Mouse (Mus musculus) stomach, postnatal 0 days (tissue): Measurements from ENCODE around the gene Lsm2. TPM values are rescaled to one million over a fixed set of nuclear protein-coding genes. Genes with fewer than 3 reads are reported as not detected.
A peak's percentile ranks its signal among the peaks of the same experiment; 100 is the strongest.

Experiments used
- ATAC-seq: fragments of 200-750 bp; cut with Nextera tagmentation; 2 replicates; pipeline ENCODE4 v1.8.0; 2017; ENCODE audit not compliant: low FRiP score, low TSS enrichment
- DNase-seq: peaks from one replicate; pipeline ENCODE4 v3.0.0-alpha.2; 2016; ENCODE audit warnings: low spot score
- H3K27ac ChIP-seq: fragments of 300-500 bp; sonication (generic); replicated peaks from 2 replicates; pipeline ENCODE4 v1.5.1; 2014; ENCODE audit warnings: mild to moderate bottlenecking, control low read depth
- H3K27me3 ChIP-seq: fragments of 300-500 bp; sonication (generic); 2 replicates; pipeline ENCODE4 v1.6.1; 2014; ENCODE audit warnings: low read length; ENCODE audit not compliant: control insufficient read depth, insufficient read depth
- H3K36me3 ChIP-seq: fragments of 300-500 bp; sonication (generic); 2 replicates; pipeline ENCODE4 v1.6.1; 2014; ENCODE audit warnings: low read length, mixed read lengths; ENCODE audit not compliant: control insufficient read depth, insufficient read depth
- H3K4me1 ChIP-seq: fragments of 300-500 bp; sonication (generic); replicated peaks from 2 replicates; pipeline ENCODE4 v1.6.1; 2014; ENCODE audit warnings: antibody characterized with exemption; ENCODE audit not compliant: control insufficient read depth, insufficient read depth
- H3K4me2 ChIP-seq: fragments of 300-500 bp; sonication (generic); replicated peaks from 2 replicates; pipeline ENCODE4 v1.6.1; 2014; ENCODE audit warnings: low read depth, mild to moderate bottlenecking, control low read depth, moderate library complexity
- H3K4me3 ChIP-seq: fragments of 300-500 bp; sonication (generic); 2 replicates; pipeline ENCODE4 v1.5.1; 2014; ENCODE audit warnings: low read depth, low read length, control low read depth
- H3K9ac ChIP-seq: fragments of 300-500 bp; sonication (generic); 2 replicates; pipeline ENCODE4 v1.6.1; 2014; ENCODE audit warnings: mild to moderate bottlenecking, low read length, control low read depth, mixed read lengths
- H3K9me3 ChIP-seq: fragments of 300-500 bp; sonication (generic); 2 replicates; pipeline ENCODE4 v1.6.1; 2016; ENCODE audit warnings: low read length; ENCODE audit not compliant: control insufficient read depth
- CTCF ChIP-seq: IDR thresholded peaks from 2 replicates; pipeline ENCODE4 v1.5.1; 2016; ENCODE audit warnings: antibody characterized with exemption, low read depth, mild to moderate bottlenecking, moderate library complexity
- EP300 ChIP-seq: optimal IDR thresholded peaks from 2 replicates; pipeline ENCODE3; 2016; ENCODE audit warnings: antibody characterized with exemption
- WGBS: fragments of 180-500 bp; shearing (Covaris S2); extraction: QIAGEN DNeasy Blood & Tissue Kit; methylation state at CpG from one replicate; pipeline ENCODE4 v1.1.7; 2014; 5-methylcytosine and 5-hydroxymethylcytosine counted together
- polyA plus RNA-seq: library from polyadenylated mRNA; unstranded; fragments of >200 nt; fragmentation: Nextera tagmentation; extraction: Ambion mirVana; gene quantifications from 2 replicates; pipeline ENCODE4 v1.2.1, GENCODE M21; 2015

Gene Lsm2
- polyA plus RNA-seq, 1 experiment from 2014 or later: 75.1 TPM

DNA sequence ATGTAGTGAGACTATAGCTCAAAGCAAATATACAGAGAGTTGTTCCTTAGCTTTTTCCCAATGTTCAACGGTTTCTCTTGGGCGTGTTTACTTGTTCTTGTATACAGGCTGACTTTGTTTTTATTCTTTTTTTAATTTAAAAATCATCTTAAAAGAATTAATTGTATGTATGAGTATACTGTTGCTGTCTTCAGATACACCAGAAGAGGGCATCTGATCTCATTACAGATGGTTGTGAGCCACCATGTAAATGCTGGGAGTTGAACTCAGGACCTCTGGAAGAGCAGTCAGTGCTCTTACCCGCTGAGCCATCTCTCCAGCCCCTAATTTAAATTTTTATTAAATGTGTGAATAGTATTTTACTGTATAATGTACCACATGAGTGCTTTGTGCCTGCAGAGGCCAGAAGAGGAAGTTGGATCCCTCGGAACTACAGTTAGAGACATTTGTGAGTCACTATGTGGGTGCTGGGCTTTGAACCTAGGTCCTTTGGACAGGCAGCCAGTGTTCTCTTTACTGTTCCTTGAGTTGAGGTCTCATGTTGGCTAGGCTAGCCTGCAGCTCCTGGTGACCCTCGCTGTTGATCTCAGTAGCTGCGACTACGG lies 25.8 kb downstream of the Lsm2 start:
- ATAC-seq: no peak
- Histone ChIP-seq H3K36me3 (peaks cover 34% of the 10 kb centered on the region), H3K4me2 (no peak overlapping the region), H3K27ac (no peak overlapping the region), H3K27me3 (no peaks in the 10 kb centered on the region), H3K9me3 (no peaks in the 10 kb centered on the region), H3K4me3 (no peak overlapping the region), H3K4me1 (peaks cover 4% of the 10 kb centered on the region), H3K9ac (no peak overlapping the region)
- WGBS: 95% methylated on average over 7 of the region's 7 CpGs
- DNase-seq: no peak
- peak; percentile 49 for TF ChIP-seq CTCF
- TF ChIP-seq EP300: no peak

DNA sequence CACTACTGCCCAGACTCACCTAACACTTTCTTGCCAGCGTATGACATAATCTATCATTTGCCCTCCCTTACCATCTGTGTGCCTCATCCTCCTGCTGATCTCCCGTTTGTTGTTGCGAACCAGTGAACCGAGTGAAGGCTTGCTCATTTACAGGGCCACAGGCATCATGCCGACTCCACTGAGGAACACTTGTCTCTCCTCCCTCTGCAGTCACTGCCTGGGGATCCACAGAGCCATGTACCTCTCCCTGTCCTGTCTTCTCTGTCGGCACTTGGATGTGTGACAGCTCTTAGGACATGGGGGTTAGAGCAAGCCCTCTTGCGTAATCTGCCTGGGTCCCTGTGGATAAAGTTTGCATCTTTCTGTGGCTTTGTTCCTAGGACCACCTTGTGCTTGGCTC lies 27.9 kb downstream of the Lsm2 start:
- Histone ChIP-seq H3K9ac (no peak overlapping the region), H3K4me2 (no peak overlapping the region), H3K27me3 (no peaks in the 10 kb centered on the region), H3K9me3 (no peaks in the 10 kb centered on the region), H3K4me3 (no peak overlapping the region), H3K36me3 (peaks cover 49% of the 10 kb centered on the region), H3K4me1 (no peaks in the 10 kb centered on the region), H3K27ac (no peak overlapping the region)
- 88% methylated on average over 7 of the region's 7 CpGs for WGBS
- no peak for ATAC-seq
- no peak for DNase-seq
- TF ChIP-seq EP300: no peak
- no peak for TF ChIP-seq CTCF

DNA sequence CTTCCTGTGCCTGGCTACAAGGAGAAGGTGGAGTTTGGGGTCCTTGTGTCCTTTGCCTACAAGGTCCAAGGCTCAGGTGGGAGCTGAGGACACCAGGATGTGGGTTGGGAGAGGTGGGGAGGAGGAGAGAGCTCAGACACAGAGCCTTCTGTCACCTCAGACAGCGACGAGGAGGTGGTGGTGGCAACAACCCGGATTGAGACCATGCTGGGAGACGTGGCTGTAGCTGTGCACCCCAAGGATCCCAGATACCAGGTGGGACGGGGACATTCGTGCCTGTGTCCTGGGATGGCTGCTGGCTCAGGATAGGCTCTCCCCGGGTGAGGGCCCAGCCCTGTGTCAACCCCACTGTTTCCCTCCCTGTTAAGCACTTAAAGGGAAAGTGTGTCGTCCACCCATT lies 29.8 kb downstream of the Lsm2 start:
- no peaks in the 10 kb centered on the region for H3K27me3 ChIP-seq
- H3K27ac ChIP-seq: no peak overlapping the region
- H3K4me2 ChIP-seq: no peak overlapping the region
- no peak overlapping the region for H3K9ac ChIP-seq
- WGBS: 94% methylated on average over 8 of the region's 8 CpGs
- no peak for DNase-seq
- no peak for ATAC-seq
- H3K4me1 ChIP-seq: no peaks in the 10 kb centered on the region
- TF ChIP-seq EP300 (no peak), CTCF (no peak)
- peaks cover 48% of the 10 kb centered on the region for H3K36me3 ChIP-seq
- no peak overlapping the region for H3K4me3 ChIP-seq
- H3K9me3 ChIP-seq: no peaks in the 10 kb centered on the region

DNA sequence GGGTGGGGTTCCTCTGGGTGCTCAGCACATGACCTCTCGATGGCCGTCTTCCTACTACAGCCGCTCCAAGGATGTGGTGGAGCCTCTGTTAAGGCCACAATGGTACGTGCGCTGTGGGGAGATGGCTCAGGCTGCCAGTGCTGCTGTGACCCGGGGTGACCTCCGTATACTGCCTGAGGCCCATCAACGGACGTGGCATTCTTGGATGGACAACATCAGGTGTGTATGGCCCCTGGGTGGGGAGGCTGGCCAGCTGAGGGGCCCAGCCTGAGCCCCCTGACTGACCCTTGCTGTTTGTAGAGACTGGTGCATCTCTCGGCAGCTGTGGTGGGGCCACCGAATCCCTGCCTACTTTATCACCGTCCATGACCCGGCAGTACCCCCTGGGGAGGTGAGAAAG lies 30.8 kb downstream of the Lsm2 start:
- H3K4me2 ChIP-seq: no peak overlapping the region
- H3K9me3 ChIP-seq: no peaks in the 10 kb centered on the region
- no peak overlapping the region for H3K9ac ChIP-seq
- no peaks in the 10 kb centered on the region for H3K4me1 ChIP-seq
- WGBS: 78% methylated on average over 13 of the region's 13 CpGs
- H3K27me3 ChIP-seq: no peaks in the 10 kb centered on the region
- H3K27ac ChIP-seq: no peak overlapping the region
- no peak for TF ChIP-seq EP300
- TF ChIP-seq CTCF: no peak
- no peak for ATAC-seq
- H3K4me3 ChIP-seq: no peak overlapping the region
- peaks cover 48% of the 10 kb centered on the region for H3K36me3 ChIP-seq
- no peak for DNase-seq

DNA sequence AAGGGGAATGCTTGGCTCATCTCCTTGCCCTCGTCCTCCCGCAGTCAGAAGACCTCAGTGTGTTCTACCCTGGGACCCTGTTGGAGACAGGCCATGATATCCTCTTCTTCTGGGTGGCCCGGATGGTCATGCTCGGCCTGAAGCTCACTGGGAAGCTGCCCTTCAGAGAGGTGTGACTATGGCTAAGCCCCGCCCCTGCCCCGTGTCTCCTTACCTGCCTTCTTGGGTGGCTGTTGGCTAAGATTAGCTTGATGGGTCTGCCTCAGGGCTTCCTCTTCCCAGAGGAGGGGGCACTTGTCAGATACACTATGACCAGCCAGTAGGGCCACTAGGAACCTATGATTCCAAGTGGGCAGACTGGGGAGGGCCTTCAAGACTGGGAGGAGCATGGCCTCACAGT lies 31.6 kb downstream of the Lsm2 start:
- ATAC-seq: no peak
- peaks cover 46% of the 10 kb centered on the region for H3K36me3 ChIP-seq
- no peak overlapping the region for H3K4me3 ChIP-seq
- no peaks in the 10 kb centered on the region for H3K4me1 ChIP-seq
- H3K27ac ChIP-seq: no peak overlapping the region
- TF ChIP-seq CTCF (no peak), EP300 (no peak)
- no peak for DNase-seq
- H3K9me3 ChIP-seq: no peaks in the 10 kb centered on the region
- no peak overlapping the region for H3K9ac ChIP-seq
- no peak overlapping the region for H3K4me2 ChIP-seq
- WGBS: 74% methylated on average over 6 of the region's 6 CpGs
- no peaks in the 10 kb centered on the region for H3K27me3 ChIP-seq

DNA sequence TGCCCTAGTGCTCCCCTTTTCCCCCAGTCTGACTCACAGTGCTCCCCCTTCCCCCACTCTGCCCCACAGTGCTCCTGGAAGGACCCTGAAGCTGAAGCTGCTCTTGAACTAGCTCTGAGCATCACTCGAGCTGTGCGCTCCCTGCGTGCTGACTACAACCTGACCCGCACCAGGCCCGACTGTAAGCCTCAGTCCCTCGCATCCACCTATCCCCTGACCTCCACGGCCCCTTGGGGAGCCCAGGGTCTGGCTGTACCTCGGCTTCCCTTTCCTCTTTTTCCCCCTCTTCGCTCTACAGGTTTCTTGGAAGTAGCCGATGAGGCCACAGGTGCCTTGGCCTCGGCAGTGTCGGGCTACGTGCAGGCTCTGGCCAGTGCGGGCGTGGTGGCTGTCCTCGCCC lies 33.6 kb downstream of the Lsm2 start:
- Histone ChIP-seq H3K9ac (no peak overlapping the region), H3K27ac (no peak overlapping the region), H3K4me1 (no peaks in the 10 kb centered on the region), H3K27me3 (no peaks in the 10 kb centered on the region), H3K4me3 (no peak overlapping the region), H3K4me2 (no peak overlapping the region), H3K36me3 (peaks cover 44% of the 10 kb centered on the region), H3K9me3 (no peaks in the 10 kb centered on the region)
- no peak for DNase-seq
- no peak for ATAC-seq
- WGBS: 87% methylated on average over 16 of the region's 16 CpGs
- TF ChIP-seq EP300 (no peak), CTCF (no peak)
